Comparison of ENCODE assay signal across 20 mouse cellular contexts in the genomic region with DNA sequence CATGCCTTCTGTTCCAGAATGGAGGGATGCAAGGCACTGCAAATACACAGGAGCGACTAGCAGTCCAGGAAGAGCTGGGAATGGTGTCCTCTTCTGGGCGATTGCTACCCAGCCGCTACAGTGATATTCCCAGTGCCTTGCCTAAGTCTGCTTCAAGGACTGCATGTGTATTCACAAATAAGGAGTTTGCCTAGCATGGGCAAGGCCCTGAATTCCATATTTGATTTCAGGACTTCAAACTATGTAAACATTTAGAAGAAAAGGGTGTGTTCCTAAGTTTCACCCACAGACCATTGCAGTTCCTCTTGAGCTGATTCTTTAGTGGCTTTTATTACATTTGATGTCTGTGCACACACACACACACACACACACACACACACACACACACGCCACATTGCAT. TPM values are rescaled to one million over a fixed set of nuclear protein-coding genes. Genes with fewer than 3 reads are reported as not detected.
"Had no signal": no experiment of that assay in that cellular context is flagged by ENCODE, and none has a peak within 500 bp of the region (broad histone marks: within the 10 kb centered on the region; RNA-seq: fewer than 3 reads in every experiment).

No protein-coding gene starts in this region.

- H3K36me3 ChIP-seq: limb, embryonic 15.5 days; liver, embryonic 12.5 days; lung, embryonic 15.5 days; midbrain, embryonic 10.5 days; midbrain, embryonic 13.5 days; midbrain, embryonic 15.5 days; neural tube, embryonic 12.5 days; stomach, embryonic 15.5 days had no signal

- H3K27ac ChIP-seq: limb, embryonic 15.5 days; liver, embryonic 12.5 days; liver, embryonic 14.5 days; lung, embryonic 15.5 days; midbrain, embryonic 10.5 days; midbrain, embryonic 13.5 days; midbrain, embryonic 15.5 days; neural tube, embryonic 12.5 days; stomach, embryonic 15.5 days had no signal

- H3K4me2 ChIP-seq: limb, embryonic 15.5 days; liver, embryonic 12.5 days; lung, embryonic 15.5 days; midbrain, embryonic 13.5 days; midbrain, embryonic 15.5 days; neural tube, embryonic 12.5 days; stomach, embryonic 15.5 days had no signal

- H3K4me3 ChIP-seq: limb, embryonic 15.5 days; liver, embryonic 12.5 days; lung, embryonic 15.5 days; midbrain, embryonic 10.5 days; midbrain, embryonic 13.5 days; midbrain, embryonic 15.5 days; myocyte; neural tube, embryonic 12.5 days; stomach, embryonic 15.5 days had no signal

- H3K9me3 ChIP-seq: limb, embryonic 15.5 days; liver, embryonic 12.5 days; lung, embryonic 15.5 days; midbrain, embryonic 10.5 days; midbrain, embryonic 13.5 days; midbrain, embryonic 15.5 days; neural tube, embryonic 12.5 days; stomach, embryonic 15.5 days had no signal

- DNase-seq: lung, adult 18-20 months; right cerebral cortex, postnatal 14 days; thymus, adult 2 months; thymus, postnatal 25 days; thymus, postnatal 4 days had no signal

- ATAC-seq: liver, embryonic 12.5 days; midbrain, embryonic 13.5 days; midbrain, embryonic 15.5 days had no signal

- H3K9ac ChIP-seq: limb, embryonic 15.5 days; liver, embryonic 12.5 days; liver, embryonic 14.5 days; lung, embryonic 15.5 days; midbrain, embryonic 13.5 days; midbrain, embryonic 15.5 days; neural tube, embryonic 12.5 days; stomach, embryonic 15.5 days had no signal

- H3K27me3 ChIP-seq: limb, embryonic 15.5 days; liver, embryonic 12.5 days; lung, embryonic 15.5 days; midbrain, embryonic 13.5 days; midbrain, embryonic 15.5 days; neural tube, embryonic 12.5 days; stomach, embryonic 15.5 days had no signal

RNA-seq across cellular contexts. Expression of gene Apoh, which starts 39.4 kb away (rescaled TPM):
- total RNA-seq: megakaryocyte, adult 5-6 weeks; megakaryocyte-erythroid progenitor cell, adult 5-6 weeks; neutrophil, adult 5-6 weeks had no signal
- polyA plus RNA-seq: midbrain, embryonic 10.5 days; neural tube, embryonic 12.5 days; neural tube, embryonic 14.5 days; spleen, adult 2 months had no signal
